Mouse (Mus musculus): ENCODE measurements at regions not wholly inside any gene's neighbourhood (a gene's known extent, or its start where the extent isn't known, plus 50 kb on each side); places are given as distances from the start of the nearest gene placed in this dataset.

GRCm38 (mm10) chr14:24803001-24803655 is 316.2 kb downstream of the Rps24 start:
- TF ChIP-seq POLR2A (IDR thresholded peaks at IDR 0.05; ENCODE audit: insufficient read depth, low read depth, low read length), result no peak
- Histone ChIP-seq H3K27ac (ENCODE audit: insufficient read depth, low read depth, low read length) (no peak overlapping the region), H3K4me3 (ENCODE audit: insufficient read depth, low read depth, low read length) (no peak overlapping the region), H3K4me1 (ENCODE audit: control insufficient read depth, insufficient read depth, low read length) (peaks cover 3% of the 10 kb centered on the region)
- 85% methylated on average over 5 of the region's 5 CpGs for WGBS

GRCm38 (mm10) chr14:24807061-24807460 is 320.1 kb downstream of the Rps24 start:
- Histone ChIP-seq H3K27ac (ENCODE audit: insufficient read depth, low read depth, low read length) (no peak overlapping the region), H3K4me3 (ENCODE audit: insufficient read depth, low read depth, low read length) (no peak overlapping the region), H3K4me1 (ENCODE audit: control insufficient read depth, insufficient read depth, low read length) (peaks cover 3% of the 10 kb centered on the region)
- WGBS, result 57% methylated on average over 7 of the region's 7 CpGs
- no peak for TF ChIP-seq CTCF (IDR thresholded peaks at IDR 0.05; ENCODE audit: insufficient read depth, low read depth, low read length)

GRCm38 (mm10) chr14:24822876-24823567 is 336.1 kb downstream of the Rps24 start:
- no peak for TF ChIP-seq POLR2A (IDR thresholded peaks at IDR 0.05; ENCODE audit: insufficient read depth, low read depth, low read length)
- TF ChIP-seq CTCF (IDR thresholded peaks at IDR 0.05; ENCODE audit: insufficient read depth, low read depth, low read length), result no peak
- 45% methylated on average over 13 of the region's 13 CpGs for WGBS
- H3K27ac ChIP-seq (ENCODE audit: insufficient read depth, low read depth, low read length), result 0 out of 2 replicates have a peak overlapping the region, but pooled peaks have one; percentile 1
- H3K4me1 ChIP-seq (ENCODE audit: control insufficient read depth, insufficient read depth, low read length), result peaks cover 20% of the 10 kb centered on the region
- H3K4me3 ChIP-seq (ENCODE audit: insufficient read depth, low read depth, low read length), result no peak overlapping the region

GRCm38 (mm10) chr14:24824351-24824750 is 337.4 kb downstream of the Rps24 start:
- 38% methylated on average over 2 of the region's 2 CpGs for WGBS
- Histone ChIP-seq H3K4me3 (ENCODE audit: insufficient read depth, low read depth, low read length) (no peak overlapping the region), H3K4me1 (ENCODE audit: control insufficient read depth, insufficient read depth, low read length) (peaks cover 27% of the 10 kb centered on the region), H3K27ac (ENCODE audit: insufficient read depth, low read depth, low read length) (no peak overlapping the region; the same call in 1 of the 2 replicates)
- TF ChIP-seq POLR2A (IDR thresholded peaks at IDR 0.05; ENCODE audit: insufficient read depth, low read depth, low read length) (no peak), CTCF (IDR thresholded peaks at IDR 0.05; ENCODE audit: insufficient read depth, low read depth, low read length) (no peak)

- no peak overlapping the region for H3K4me3 ChIP-seq (ENCODE audit: insufficient read depth, low read depth, low read length)
- TF ChIP-seq CTCF (IDR thresholded peaks at IDR 0.05; ENCODE audit: insufficient read depth, low read depth, low read length) (no peak), POLR2A (IDR thresholded peaks at IDR 0.05; ENCODE audit: insufficient read depth, low read depth, low read length) (no peak)
- 64% methylated on average over 11 of the region's 11 CpGs for WGBS
- H3K27ac ChIP-seq (ENCODE audit: insufficient read depth, low read depth, low read length), result no peak overlapping the region
- peaks cover 27% of the 10 kb centered on the region for H3K4me1 ChIP-seq (ENCODE audit: control insufficient read depth, insufficient read depth, low read length)
These were observed 338.9 kb downstream of the Rps24 start for GRCm38 (mm10) chr14:24825722-24826386.

DNA sequence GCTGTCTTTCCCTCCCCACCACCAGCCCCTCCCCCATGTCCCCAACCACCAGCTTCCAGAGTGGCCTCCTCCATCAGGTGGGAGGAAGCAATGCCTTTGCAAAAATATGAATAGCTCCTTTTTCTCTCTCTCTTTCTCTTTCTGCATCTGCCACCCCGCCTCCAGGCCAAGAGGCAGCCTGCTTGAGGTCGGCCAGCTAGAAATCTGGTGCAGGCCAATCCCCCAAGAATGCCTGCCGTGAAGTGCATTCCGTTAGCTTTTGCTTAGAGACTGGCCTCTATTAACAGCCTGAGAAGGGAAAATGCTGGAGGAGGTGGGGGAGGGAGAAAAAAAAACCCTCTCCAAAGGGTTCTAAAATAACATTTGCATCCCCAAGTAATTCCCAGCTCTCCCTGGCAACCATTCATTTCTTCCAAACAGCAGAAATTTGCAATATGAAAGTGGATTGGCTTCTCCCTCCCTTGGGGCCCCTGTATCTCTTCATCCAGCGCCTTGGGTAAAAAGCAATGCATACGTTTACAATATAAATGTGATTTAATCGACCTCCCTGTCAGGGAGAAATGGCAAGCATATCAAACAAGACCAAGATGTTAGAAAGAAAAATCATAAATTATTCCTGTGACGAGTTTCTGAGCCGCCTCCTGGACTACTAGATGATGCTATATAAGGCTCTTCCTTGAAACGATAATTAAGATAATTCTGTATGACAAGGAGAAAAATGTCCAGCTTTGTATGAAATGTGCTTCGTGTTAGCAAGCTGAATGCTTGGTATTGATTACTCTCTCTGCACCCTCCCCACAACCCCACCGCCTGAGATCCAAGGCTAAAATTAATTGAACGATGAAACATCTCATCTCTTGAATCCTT is 339.8 kb downstream of the Rps24 start:
- H3K4me3 ChIP-seq (ENCODE audit: insufficient read depth, low read depth, low read length), result no peak overlapping the region
- TF ChIP-seq CTCF (IDR thresholded peaks at IDR 0.05; ENCODE audit: insufficient read depth, low read depth, low read length), result no peak
- no peak for TF ChIP-seq POLR2A (IDR thresholded peaks at IDR 0.05; ENCODE audit: insufficient read depth, low read depth, low read length)
- no peak overlapping the region for H3K27ac ChIP-seq (ENCODE audit: insufficient read depth, low read depth, low read length)
- peaks cover 30% of the 10 kb centered on the region for H3K4me1 ChIP-seq (ENCODE audit: control insufficient read depth, insufficient read depth, low read length)
- 45% methylated on average over 13 of the region's 13 CpGs for WGBS

GRCm38 (mm10) chr14:24827381-24828031 is 340.6 kb downstream of the Rps24 start:
- Histone ChIP-seq H3K4me3 (ENCODE audit: insufficient read depth, low read depth, low read length) (no peak overlapping the region), H3K4me1 (ENCODE audit: control insufficient read depth, insufficient read depth, low read length) (peaks cover 30% of the 10 kb centered on the region), H3K27ac (ENCODE audit: insufficient read depth, low read depth, low read length) (no peak overlapping the region)
- TF ChIP-seq POLR2A (IDR thresholded peaks at IDR 0.05; ENCODE audit: insufficient read depth, low read depth, low read length), result no peak
- WGBS, result 45% methylated on average over 8 of the region's 8 CpGs

GRCm38 (mm10) chr14:24829001-24829400 is 342.1 kb downstream of the Rps24 start:
- no peak for TF ChIP-seq POLR2A (IDR thresholded peaks at IDR 0.05; ENCODE audit: insufficient read depth, low read depth, low read length)
- TF ChIP-seq CTCF (IDR thresholded peaks at IDR 0.05; ENCODE audit: insufficient read depth, low read depth, low read length), result no peak
- Histone ChIP-seq H3K27ac (ENCODE audit: insufficient read depth, low read depth, low read length) (no peak overlapping the region), H3K4me1 (ENCODE audit: control insufficient read depth, insufficient read depth, low read length) (peaks cover 23% of the 10 kb centered on the region), H3K4me3 (ENCODE audit: insufficient read depth, low read depth, low read length) (no peak overlapping the region)
- WGBS, result 64% methylated on average over 6 of the region's 6 CpGs

Data from olfactory bulb, adult 2 months (tissue).